23 mouse cellular contexts compared by ENCODE assay signal in the genomic region with DNA sequence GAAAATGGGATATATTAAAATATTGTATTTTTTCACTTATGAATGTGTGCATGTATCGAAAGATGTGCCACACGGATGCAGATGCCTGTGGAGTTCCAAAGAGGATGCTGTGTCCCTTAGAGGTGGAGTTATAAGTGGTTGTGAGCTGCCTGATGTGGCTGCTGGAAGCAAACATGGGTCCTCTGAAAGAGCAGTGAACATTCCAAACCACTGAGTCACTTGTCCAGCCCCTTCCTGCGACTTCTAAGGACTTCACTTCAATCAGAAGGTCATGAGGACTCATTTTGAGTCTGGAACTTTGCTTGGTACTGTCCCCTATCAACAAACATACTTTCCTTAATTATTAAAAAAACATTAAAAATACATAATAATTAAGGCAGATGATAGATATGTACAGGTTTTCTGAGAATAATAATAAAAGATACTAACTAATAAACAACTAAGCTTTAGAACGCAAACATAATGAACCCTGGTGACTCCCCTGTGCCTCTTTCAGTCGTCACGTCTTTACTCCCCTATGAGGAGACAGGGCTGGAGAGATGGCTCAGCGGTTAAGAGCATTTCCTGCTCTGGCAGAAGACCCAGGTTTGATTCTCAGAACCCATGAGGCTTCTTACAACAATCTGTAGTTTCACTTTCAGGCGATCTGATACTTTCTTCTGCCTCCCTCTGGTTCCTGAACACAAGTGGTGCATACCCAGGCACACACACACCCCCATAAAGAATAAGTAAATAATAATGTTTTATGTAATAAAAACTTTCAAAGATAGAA. TPM values are rescaled to one million over a fixed set of nuclear protein-coding genes. Genes with fewer than 3 reads are reported as not detected.
DNase-seq lines count a peak whose midpoint lies in the region; ATAC-seq lines count a peak whose summit lies in the region.
"Had no signal": no experiment of that assay in that cellular context is flagged by ENCODE, and none has a peak within 500 bp of the region (broad histone marks: within the 10 kb centered on the region; RNA-seq: fewer than 3 reads in every experiment).

No protein-coding gene starts in this region.

- no peak overlapping the region for H3K9ac ChIP-seq in forebrain, embryonic 12.5 days
- no peak overlapping the region for H3K9ac ChIP-seq in midbrain, embryonic 13.5 days (replicated peaks)
- H3K9ac ChIP-seq: forebrain, embryonic 13.5 days; hindbrain, embryonic 13.5 days; midbrain, embryonic 12.5 days had no signal

- ATAC-seq in megakaryocyte, adult 5-6 weeks (ENCODE audit: poor library complexity, severe bottlenecking), result 0 out of 2 replicates have a peak, but pooled peaks have one; percentile 24
- no peak for ATAC-seq in forebrain, embryonic 12.5 days (ENCODE audit: low FRiP score)
- no peak for ATAC-seq in midbrain, embryonic 13.5 days
- ATAC-seq: forebrain, embryonic 13.5 days had no signal

- no peak overlapping the region for H3K4me2 ChIP-seq in forebrain, embryonic 12.5 days
- H3K4me2 ChIP-seq in midbrain, embryonic 13.5 days (replicated peaks), result no peak overlapping the region
- H3K4me2 ChIP-seq: forebrain, embryonic 13.5 days; hindbrain, embryonic 13.5 days; liver, embryonic 11.5 days; midbrain, embryonic 12.5 days had no signal

- no peaks in the 10 kb centered on the region for H3K9me3 ChIP-seq in forebrain, embryonic 12.5 days
- no peaks in the 10 kb centered on the region for H3K9me3 ChIP-seq in midbrain, embryonic 13.5 days
- H3K9me3 ChIP-seq: forebrain, embryonic 13.5 days; hindbrain, embryonic 13.5 days; midbrain, embryonic 12.5 days had no signal

- H3K36me3 ChIP-seq in forebrain, embryonic 12.5 days (replicated peaks), result no peaks in the 10 kb centered on the region
- H3K36me3 ChIP-seq in midbrain, embryonic 13.5 days, result no peaks in the 10 kb centered on the region
- H3K36me3 ChIP-seq: hindbrain, embryonic 13.5 days; midbrain, embryonic 12.5 days had no signal

- H3K4me1 ChIP-seq in forebrain, embryonic 12.5 days, result no peaks in the 10 kb centered on the region
- no peaks in the 10 kb centered on the region for H3K4me1 ChIP-seq in midbrain, embryonic 13.5 days (replicated peaks)
- H3K4me1 ChIP-seq: forebrain, embryonic 13.5 days; hindbrain, embryonic 13.5 days; midbrain, embryonic 12.5 days had no signal

- no peak overlapping the region for H3K27ac ChIP-seq in forebrain, embryonic 12.5 days
- no peak overlapping the region for H3K27ac ChIP-seq in midbrain, embryonic 13.5 days
- H3K27ac ChIP-seq: forebrain, embryonic 13.5 days; hindbrain, embryonic 13.5 days; midbrain, embryonic 12.5 days had no signal

- WGBS in forebrain, embryonic 12.5 days, result 76% methylated on average over 8 of the region's 8 CpGs
- 82% methylated on average over 8 of the region's 8 CpGs for WGBS in midbrain, embryonic 13.5 days

- no peak overlapping the region for H3K4me3 ChIP-seq in forebrain, embryonic 12.5 days (replicated peaks)
- no peak overlapping the region for H3K4me3 ChIP-seq in midbrain, embryonic 13.5 days (replicated peaks)
- H3K4me3 ChIP-seq: forebrain, embryonic 13.5 days; hindbrain, embryonic 13.5 days; midbrain, embryonic 12.5 days; myocyte had no signal

- peak; percentile 68 for DNase-seq in 416B (ENCODE audit: low read depth)
- DNase-seq in Muller cell, postnatal 12 days (ENCODE audit: inconsistent ontology term), result peak; percentile 36
- DNase-seq in thymus, postnatal 14 days, result peak; percentile 49
- DNase-seq in B cell, adult 2 months, result no peak
- DNase-seq: adrenal gland, postnatal 36 days; cerebellum, adult 9-10 months; embryo, embryonic 11 days; kidney, adult 2 months; kidney, postnatal 36 days; right cerebral cortex, adult 18-20 months had no signal

- no peaks in the 10 kb centered on the region; the same call in 1 of the 2 replicates for H3K27me3 ChIP-seq in forebrain, embryonic 12.5 days
- no peaks in the 10 kb centered on the region for H3K27me3 ChIP-seq in midbrain, embryonic 13.5 days
- H3K27me3 ChIP-seq: forebrain, embryonic 13.5 days; hindbrain, embryonic 13.5 days; midbrain, embryonic 12.5 days had no signal

RNA-seq across cellular contexts. Expression of gene Patl2, which starts 5.8 kb away (rescaled TPM):
- not detected in 2 replicates for total RNA-seq in megakaryocyte, adult 5-6 weeks (2015)
- not detected in 2 replicates for total RNA-seq in megakaryocyte, adult 5-6 weeks (2017)
- polyA plus RNA-seq in forebrain, embryonic 12.5 days (2016; fragmentation: Nextera tagmentation; extraction: Ambion mirVana), result not detected in 2 replicates
- not detected in 2 replicates for polyA plus RNA-seq in midbrain, embryonic 13.5 days (2015; fragmentation: Nextera tagmentation; extraction: Ambion mirVana)
- total RNA-seq: adrenal gland, postnatal 36 days; layer of hippocampus, postnatal 25 days; left cerebral cortex, postnatal 36 days had no signal
- polyA plus RNA-seq: forebrain, embryonic 13.5 days; hindbrain, embryonic 13.5 days; kidney, adult 2 months; lung, embryonic 16.5 days; midbrain, embryonic 12.5 days had no signal

RNA-seq across cellular contexts. Expression of gene Terb2, which starts 5.8 kb away (rescaled TPM):
- not detected in 2 replicates for total RNA-seq in megakaryocyte, adult 5-6 weeks (2015)
- not detected in 2 replicates for total RNA-seq in megakaryocyte, adult 5-6 weeks (2017)
- not detected in 2 replicates for polyA plus RNA-seq in forebrain, embryonic 12.5 days (2016; fragmentation: Nextera tagmentation; extraction: Ambion mirVana)
- polyA plus RNA-seq in midbrain, embryonic 13.5 days (2015; fragmentation: Nextera tagmentation; extraction: Ambion mirVana), result not detected in 2 replicates
- total RNA-seq: adrenal gland, postnatal 36 days; layer of hippocampus, postnatal 25 days; left cerebral cortex, postnatal 36 days had no signal
- polyA plus RNA-seq: forebrain, embryonic 13.5 days; gonadal fat pad, adult 2 months; heart, postnatal 0 days; hindbrain, embryonic 13.5 days; kidney, adult 2 months; liver, embryonic 11.5 days; lung, embryonic 16.5 days; midbrain, embryonic 12.5 days; myocyte had no signal

RNA-seq across cellular contexts. Expression of gene Trim69, which starts 19.7 kb away (rescaled TPM):
- not detected in 2 replicates for total RNA-seq in megakaryocyte, adult 5-6 weeks (2015)
- total RNA-seq in megakaryocyte, adult 5-6 weeks (2017), result 0.33 TPM in 1 of 2 replicates, not detected in the other
- polyA plus RNA-seq in forebrain, embryonic 12.5 days (2016; fragmentation: Nextera tagmentation; extraction: Ambion mirVana), result not detected in 2 replicates
- not detected in 2 replicates for polyA plus RNA-seq in midbrain, embryonic 13.5 days (2015; fragmentation: Nextera tagmentation; extraction: Ambion mirVana)
- total RNA-seq: layer of hippocampus, postnatal 25 days; left cerebral cortex, postnatal 36 days had no signal
- polyA plus RNA-seq: forebrain, embryonic 13.5 days; heart, postnatal 0 days; hindbrain, embryonic 13.5 days; kidney, adult 2 months; liver, embryonic 11.5 days; midbrain, embryonic 12.5 days had no signal

RNA-seq across cellular contexts. Expression of gene B2m, which starts 32.8 kb away (rescaled TPM):
- total RNA-seq in megakaryocyte, adult 5-6 weeks (2015), result 5,498 and 5,622 TPM in 2 replicates
- total RNA-seq in megakaryocyte, adult 5-6 weeks (2017), result 2,725 and 3,039 TPM in 2 replicates
- polyA plus RNA-seq in forebrain, embryonic 12.5 days (2016; fragmentation: Nextera tagmentation; extraction: Ambion mirVana), result 80.0 and 89.6 TPM in 2 replicates
- polyA plus RNA-seq in midbrain, embryonic 13.5 days (2015; fragmentation: Nextera tagmentation; extraction: Ambion mirVana), result 82.5 and 82.7 TPM in 2 replicates

RNA-seq across cellular contexts. Expression of gene Sord, which starts 54.3 kb away (rescaled TPM):
- total RNA-seq in megakaryocyte, adult 5-6 weeks (2015), result 26.3 and 27.8 TPM in 2 replicates
- 34.9 and 36.1 TPM in 2 replicates for total RNA-seq in megakaryocyte, adult 5-6 weeks (2017)
- polyA plus RNA-seq in forebrain, embryonic 12.5 days (2016; fragmentation: Nextera tagmentation; extraction: Ambion mirVana), result 23.9 and 24.3 TPM in 2 replicates
- 18.2 and 20.0 TPM in 2 replicates for polyA plus RNA-seq in midbrain, embryonic 13.5 days (2015; fragmentation: Nextera tagmentation; extraction: Ambion mirVana)

Comparison
In these comparisons a context has a peak if more than half of its experiments do, and no peak if none do; other contexts are left out.
1. DNase-seq: peak in 416B (single experiment), Muller cell, postnatal 12 days (single experiment) and thymus, postnatal 14 days (single experiment); none in B cell, adult 2 months (0 of 2).